Mouse (Mus musculus) lung, adult 18-20 months (tissue): ENCODE results near the gene Camta2.

ENCODE experiments used
- DNase-seq, 2 experiments: peaks; one replicate each; pipeline ENCODE4 v3.0.0; 2022; ENCODE audit warnings: mixed read lengths in 2 of 2

Camta2 gene

GRCm38 (mm10) chr11:70660571-70660970, 27.3 kb downstream of the Camta2 start:
- no peak for DNase-seq

DNA sequence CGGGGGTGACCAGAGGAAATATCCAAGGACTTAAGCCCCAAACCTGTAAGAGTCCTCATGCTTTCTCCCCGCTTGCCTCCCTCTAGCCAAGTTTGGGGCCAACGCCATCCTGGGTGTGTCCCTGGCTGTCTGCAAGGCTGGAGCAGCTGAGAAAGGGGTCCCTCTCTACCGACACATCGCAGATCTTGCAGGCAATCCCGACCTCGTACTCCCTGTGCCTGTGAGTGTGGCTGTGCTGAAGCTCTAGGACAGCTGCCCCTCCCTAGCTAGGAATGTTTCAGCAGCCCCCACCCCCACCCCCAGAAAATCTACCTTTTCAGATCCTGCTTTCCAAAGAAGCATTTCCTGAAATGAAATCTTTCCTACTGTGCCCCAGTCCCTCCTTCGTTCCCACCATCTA, 29.0 kb downstream of the Camta2 start:
- no peak for DNase-seq

DNA sequence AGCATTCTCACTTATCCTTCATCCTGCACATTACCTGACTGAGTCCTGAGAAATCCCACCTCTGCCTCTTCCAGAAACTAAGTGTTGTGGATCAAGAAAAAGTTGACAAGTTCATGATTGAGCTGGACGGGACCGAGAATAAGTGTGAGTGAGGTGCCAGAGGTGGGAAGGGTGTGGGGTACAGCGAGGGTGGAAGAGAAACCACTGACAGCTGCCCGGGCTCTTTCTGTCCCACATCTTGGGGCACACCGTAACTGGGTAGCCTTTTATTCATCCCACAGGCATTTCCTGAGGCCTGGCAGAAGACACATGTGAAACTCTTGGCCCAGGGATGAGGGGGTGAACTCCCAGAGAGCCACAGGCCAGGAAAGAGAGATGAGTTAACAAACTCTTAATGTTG, 29.4 kb downstream of the Camta2 start:
- DNase-seq: no peak

- DNase-seq: no peak
These were observed 29.9 kb downstream of the Camta2 start for GRCm38 (mm10) chr11:70657991-70658390.

DNA sequence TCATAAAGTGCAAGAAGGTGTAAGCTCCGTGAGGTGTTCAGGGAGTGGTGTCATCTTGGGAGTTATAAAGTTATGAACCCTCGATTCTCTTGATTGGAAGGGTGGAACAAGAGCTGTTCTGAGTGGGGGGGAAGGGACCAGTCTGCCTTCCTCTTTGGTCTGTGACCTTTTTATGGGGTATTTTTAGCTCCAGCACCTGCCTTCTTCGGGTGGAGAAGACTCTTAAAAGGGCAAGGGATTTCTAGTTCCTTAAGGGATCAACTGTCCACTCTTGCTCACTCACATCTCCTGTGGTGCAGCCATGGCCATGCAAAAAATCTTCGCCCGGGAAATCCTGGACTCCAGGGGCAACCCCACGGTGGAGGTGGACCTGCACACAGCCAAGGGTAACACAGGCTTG, 30.3 kb downstream of the Camta2 start:
- DNase-seq: no peak

- no peak for DNase-seq
These were observed 30.9 kb downstream of the Camta2 start, which contains the start of gene Eno3 for GRCm38 (mm10) chr11:70656964-70657363. TSS of gene Eno3 (plus strand) at chr11:70657202.

- DNase-seq: no peak
These were observed 31.4 kb downstream of the Camta2 start for GRCm38 (mm10) chr11:70656456-70656927.

GRCm38 (mm10) chr11:70655571-70656455, 32.1 kb downstream of the Camta2 start:
- peak; percentile 64 to 70 for DNase-seq

DNA sequence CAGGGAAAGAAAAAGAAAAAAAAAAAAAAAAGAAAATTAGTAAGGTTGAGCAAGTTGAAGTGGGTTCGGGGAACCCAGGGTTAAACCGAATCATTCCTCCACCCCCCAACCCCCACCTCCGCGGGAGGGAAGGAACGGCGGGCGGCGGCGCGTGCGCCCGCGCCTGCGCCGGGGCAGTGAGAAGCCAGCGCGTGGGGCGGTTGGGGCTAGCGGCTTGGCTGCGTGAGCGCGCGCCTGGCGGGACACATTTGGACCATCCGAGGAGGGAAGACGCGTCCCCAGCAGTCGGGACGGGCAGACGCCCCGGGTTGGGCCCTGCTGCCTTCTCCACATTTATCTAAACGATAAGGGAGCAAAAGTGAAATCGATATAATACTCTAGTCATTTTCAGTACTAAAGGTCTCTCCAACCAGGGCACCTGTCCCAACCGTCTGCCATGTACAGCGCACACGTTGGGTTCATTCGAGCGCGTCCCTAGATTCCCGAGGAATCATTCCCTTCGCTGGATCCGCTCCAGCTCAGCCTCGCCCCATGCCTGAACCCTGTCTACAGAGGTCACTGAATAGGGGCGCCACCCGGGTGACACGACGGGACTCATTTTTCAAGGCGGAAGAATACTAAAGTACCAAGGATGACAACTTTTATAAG, 32.9 kb downstream of the Camta2 start:
- peak; percentile 82 to 85 for DNase-seq

DNA sequence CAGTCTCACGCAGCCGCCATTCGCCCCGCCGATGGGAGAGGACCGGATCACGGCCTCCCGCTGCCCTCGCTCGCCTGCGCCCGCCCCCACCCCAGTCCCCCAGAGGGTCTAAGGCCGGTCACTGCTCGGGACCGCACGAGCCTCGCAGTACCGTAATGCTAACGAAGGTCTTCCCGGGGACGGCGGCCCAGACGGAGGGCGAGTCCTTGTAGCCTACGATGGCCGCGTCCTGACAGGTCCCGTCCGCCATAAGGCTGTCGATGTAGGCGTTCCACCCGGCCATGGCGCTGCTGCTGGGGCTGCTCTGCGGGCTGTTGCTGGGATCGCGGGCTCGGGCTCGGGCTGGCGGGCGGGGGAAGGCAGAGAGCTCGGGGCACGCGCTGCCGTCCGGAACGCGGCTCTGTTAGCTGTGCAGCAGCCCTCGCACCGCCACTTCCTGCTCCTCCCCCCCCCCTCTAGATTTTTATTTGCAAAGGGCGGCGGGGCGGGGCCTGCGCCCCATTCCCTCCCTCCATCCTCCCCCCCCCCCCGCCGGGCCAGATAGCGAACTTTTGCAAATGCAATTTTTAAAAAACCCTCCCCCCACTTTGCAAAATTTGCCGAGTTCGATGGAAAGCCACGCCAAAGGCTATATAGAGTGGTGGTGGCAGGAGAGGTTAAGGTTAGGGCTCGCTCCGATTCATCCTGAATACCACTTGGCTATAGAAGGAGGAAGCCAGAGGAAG, 33.5 kb downstream of the Camta2 start, which contains the start of gene Pfn1:
Gene Pfn1, minus strand, starts transcription at position 447 of the 725 bp plus-strand sequence.
- peak; percentile 71 to 75 for DNase-seq

- peak; percentile 69 to 71 for DNase-seq
These were observed 34.3 kb downstream of the Camta2 start for GRCm38 (mm10) chr11:70653345-70654197.

- no peak for DNase-seq
These were observed 35.0 kb downstream of the Camta2 start for GRCm38 (mm10) chr11:70652884-70653344.

DNA sequence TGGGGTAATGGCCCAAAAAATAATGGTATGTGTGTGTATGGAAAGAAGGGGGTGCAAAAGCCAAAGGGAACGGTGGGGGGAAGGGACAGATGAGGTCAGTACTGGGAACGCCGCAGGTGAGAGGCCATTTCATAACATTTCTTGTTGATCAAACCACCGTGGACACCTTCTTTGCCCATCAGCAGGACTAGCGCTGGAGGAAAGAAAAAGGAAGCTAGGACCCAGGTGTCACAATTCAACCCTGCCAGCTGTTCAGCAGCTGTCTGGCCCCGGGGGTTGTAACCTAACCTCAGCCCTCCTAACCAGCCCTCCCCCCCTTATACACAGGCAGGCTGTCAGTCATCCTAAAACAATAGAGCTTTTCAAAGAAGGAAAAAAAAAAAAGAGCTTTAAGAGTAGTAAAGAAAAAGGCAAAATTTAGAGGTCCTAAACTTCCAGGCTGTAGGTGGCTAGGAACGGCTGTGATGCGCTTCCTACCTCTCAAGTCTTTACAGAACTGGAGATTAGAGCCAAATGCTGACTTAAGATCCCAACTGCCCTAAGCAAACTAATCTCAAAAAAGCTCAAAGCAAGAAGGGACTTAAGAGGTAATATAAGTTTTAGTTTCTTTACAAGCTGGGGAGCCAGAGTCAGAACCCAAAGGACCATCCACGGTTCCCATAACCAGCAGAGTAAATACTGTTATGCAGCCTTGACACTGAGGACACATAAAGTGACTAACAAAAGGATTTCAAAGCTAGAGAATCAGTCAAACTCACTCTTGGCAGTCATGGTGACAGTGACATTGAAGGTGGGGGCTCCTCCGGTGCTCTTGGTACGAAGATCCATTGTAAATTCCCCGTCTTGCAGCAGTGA, 35.6 kb downstream of the Camta2 start:
- no peak for DNase-seq

DNA sequence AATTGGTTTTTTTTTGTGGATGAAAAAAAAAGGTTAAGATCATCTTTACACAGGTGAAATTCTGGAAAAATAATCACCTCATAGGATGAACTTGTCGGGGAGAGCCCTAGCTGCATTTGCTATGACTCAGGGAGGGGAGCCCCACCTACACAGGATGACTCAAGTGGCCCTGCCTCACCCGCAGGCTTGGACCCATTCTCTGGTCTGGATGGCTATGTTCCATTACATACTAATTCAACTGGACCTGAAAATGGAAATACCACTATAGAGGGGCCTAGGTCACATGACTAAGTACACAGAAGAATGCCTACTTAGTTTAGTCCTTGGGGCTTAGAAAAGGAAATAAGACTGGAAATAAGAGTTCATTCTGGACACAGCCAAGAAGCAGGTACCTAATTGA, 36.5 kb downstream of the Camta2 start:
- DNase-seq: no peak

DNA sequence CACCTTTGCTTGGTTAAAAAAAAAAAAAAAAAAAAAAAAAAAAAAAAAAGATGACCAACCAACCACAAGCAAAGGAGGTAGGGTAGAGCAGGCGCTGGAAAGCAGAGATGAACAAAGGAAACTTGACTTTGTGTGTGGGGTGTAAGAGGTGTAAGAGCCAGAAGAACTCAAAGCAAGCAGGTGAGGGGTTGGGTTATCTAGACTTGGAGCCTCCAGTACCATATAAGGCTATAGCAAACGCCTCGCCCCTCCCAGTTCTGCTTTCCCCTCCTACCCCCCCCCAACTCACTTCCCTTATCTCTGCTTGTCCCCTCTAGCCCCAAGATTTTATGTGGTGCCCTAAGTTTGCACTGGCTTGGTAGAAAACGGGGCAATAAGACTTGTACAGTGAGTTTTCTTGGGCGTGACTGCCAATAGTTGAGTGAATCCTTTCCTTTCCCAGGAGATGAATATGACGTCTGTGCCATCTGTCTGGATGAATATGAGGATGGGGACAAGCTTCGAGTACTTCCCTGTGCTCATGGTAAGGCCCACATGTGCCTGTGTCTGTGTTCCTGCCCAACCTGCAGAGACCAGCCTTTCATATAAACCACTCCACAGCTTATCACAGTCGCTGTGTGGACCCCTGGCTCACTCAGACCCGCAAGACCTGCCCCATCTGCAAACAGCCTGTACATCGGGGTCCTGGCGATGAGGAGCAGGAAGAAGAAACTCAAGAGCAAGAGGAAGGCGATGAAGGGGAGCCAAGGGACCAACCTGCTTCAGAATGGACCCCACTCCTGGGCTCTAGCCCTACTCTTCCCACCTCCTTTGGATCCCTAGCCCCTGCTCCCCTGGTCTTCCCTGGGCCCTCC, 37.4 kb downstream of the Camta2 start:
- no peak for DNase-seq

- DNase-seq: no peak
These were observed 38.6 kb downstream of the Camta2 start for GRCm38 (mm10) chr11:70649185-70649734.

GRCm38 (mm10) chr11:70648512-70648911, 39.4 kb downstream of the Camta2 start:
- no peak for DNase-seq

DNA sequence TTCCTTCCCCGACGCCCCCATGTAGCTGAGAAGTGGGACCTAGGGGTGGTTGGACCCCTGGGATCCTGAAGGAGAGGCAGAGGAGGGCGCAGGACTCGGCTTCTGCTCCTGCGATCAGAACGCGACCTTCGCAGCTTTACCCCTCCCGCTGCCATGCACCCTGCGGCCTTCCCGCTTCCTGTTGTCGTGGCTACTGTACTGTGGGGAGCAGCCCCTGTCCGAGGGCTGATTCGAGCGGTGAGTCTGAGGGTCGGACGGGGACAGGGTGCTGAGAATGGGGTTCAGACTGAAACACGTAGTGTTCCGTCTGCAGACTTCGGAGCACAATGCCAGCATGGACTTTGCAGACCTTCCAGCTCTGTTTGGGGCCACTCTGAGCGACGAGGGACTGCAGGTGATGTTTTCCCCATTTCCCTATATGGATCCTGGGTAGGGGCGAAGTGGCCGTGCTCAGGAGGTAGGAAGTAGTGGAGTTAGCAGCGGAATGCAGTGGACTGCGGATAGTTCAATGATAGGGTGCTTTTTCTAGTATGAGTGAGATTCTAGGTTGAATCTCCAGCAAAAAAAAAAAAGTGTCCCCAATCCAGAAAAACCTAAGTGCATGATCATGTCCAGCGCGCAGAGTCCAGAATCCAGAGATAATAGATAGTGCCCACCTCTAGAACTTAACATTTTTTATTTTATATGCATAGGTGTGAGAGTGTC, 40.0 kb downstream of the Camta2 start:
- peak in 1 of 2 experiments; percentile 28 for DNase-seq
